Mouse (Mus musculus) ES-Bruce4 (cell line): ENCODE results near the gene Sept3. TPM values are rescaled to one million over a fixed set of nuclear protein-coding genes. Genes with fewer than 3 reads are reported as not detected.

Experiments used
- H3K27ac ChIP-seq: 2 replicates; pipeline ENCODE4 v1.5.1; 2012; ENCODE audit warnings: low read length, inconsistent platforms; ENCODE audit not compliant: insufficient read depth
- H3K27me3 ChIP-seq: 2 replicates; pipeline ENCODE4 v1.6.1; 2012; ENCODE audit warnings: mild to moderate bottlenecking, low read length, inconsistent platforms; ENCODE audit not compliant: control insufficient read depth, poor library complexity, insufficient read depth, severe bottlenecking
- H3K36me3 ChIP-seq: 2 replicates; pipeline ENCODE4 v1.6.1; 2012; ENCODE audit warnings: inconsistent platforms, mild to moderate bottlenecking, low read length, moderate library complexity; ENCODE audit not compliant: control insufficient read depth, poor library complexity, insufficient read depth, severe bottlenecking
- H3K4me1 ChIP-seq: one replicate; pipeline ENCODE4 v1.8.1; 2011; ENCODE audit warnings: low read length; ENCODE audit not compliant: control insufficient read depth, insufficient read depth
- H3K4me3 ChIP-seq: 2 replicates; pipeline ENCODE4 v1.5.1; 2011; ENCODE audit warnings: low read depth, mild to moderate bottlenecking, low read length
- H3K9ac ChIP-seq: 2 replicates; pipeline ENCODE4 v1.6.1; 2012; ENCODE audit warnings: low read depth, mild to moderate bottlenecking, inconsistent platforms; ENCODE audit not compliant: poor library complexity, severe bottlenecking
- H3K9me3 ChIP-seq: replicated peaks from 2 replicates; pipeline ENCODE4 v1.6.1; 2012; ENCODE audit warnings: mild to moderate bottlenecking, low read length, inconsistent platforms; ENCODE audit not compliant: control insufficient read depth, poor library complexity, insufficient read depth, severe bottlenecking
- CTCF ChIP-seq: IDR thresholded peaks from one replicate; pipeline ENCODE4 v1.8.1; 2011; ENCODE audit warnings: low read depth, low read length
- EP300 ChIP-seq: IDR thresholded peaks from 2 replicates; pipeline ENCODE4 v1.6.1; 2011; ENCODE audit warnings: low read depth, low read length; ENCODE audit not compliant: insufficient read depth
- POLR2A ChIP-seq: IDR thresholded peaks from one replicate; pipeline ENCODE4 v1.8.1; 2011; ENCODE audit warnings: low read length; ENCODE audit not compliant: insufficient read depth
- polyA plus RNA-seq: library from polyadenylated mRNA; stranded (reverse); fragments of >200 nt; gene quantifications from 2 replicates; pipeline ENCODE4 v1.2.4, GENCODE M21; 2011; ENCODE audit warnings: low read depth; ENCODE audit not compliant: missing spikeins, insufficient read depth, insufficient read length

Sept3 gene
- polyA plus RNA-seq, 1 experiment, result 9.7 TPM

GRCm38 (mm10) chr15:82277591-82277990 is 2.9 kb downstream of the Sept3 start:
- Histone ChIP-seq H3K9me3 (no peaks in the 10 kb centered on the region), H3K27ac (no peak overlapping the region), H3K36me3 (no peaks in the 10 kb centered on the region), H3K27me3 (0 out of 2 replicates have a peak, but pooled peaks cover 4% of the 10 kb centered on the region), H3K4me3 (no peak overlapping the region), H3K4me1 (peaks cover 4% of the 10 kb centered on the region), H3K9ac (no peak overlapping the region)
- TF ChIP-seq POLR2A, result no peak

- Histone ChIP-seq H3K9ac (no peak overlapping the region), H3K4me3 (no peak overlapping the region), H3K27me3 (no peaks in the 10 kb centered on the region), H3K36me3 (no peaks in the 10 kb centered on the region), H3K27ac (no peak overlapping the region), H3K9me3 (no peaks in the 10 kb centered on the region), H3K4me1 (peaks cover 4% of the 10 kb centered on the region)
- TF ChIP-seq CTCF, result no peak
- TF ChIP-seq POLR2A, result no peak
- TF ChIP-seq EP300, result no peak
Observed at GRCm38 (mm10) chr15:82280638-82281037, 5.9 kb downstream of the Sept3 start.

- TF ChIP-seq POLR2A, result no peak
- no peak for TF ChIP-seq EP300
- TF ChIP-seq CTCF, result no peak
- H3K9ac ChIP-seq, result no peak overlapping the region
- H3K9me3 ChIP-seq, result no peaks in the 10 kb centered on the region
- H3K36me3 ChIP-seq, result no peaks in the 10 kb centered on the region; the same call in 1 of the 2 replicates
- H3K4me1 ChIP-seq, result no peaks in the 10 kb centered on the region
- no peaks in the 10 kb centered on the region for H3K27me3 ChIP-seq
- no peak overlapping the region for H3K4me3 ChIP-seq
- no peak overlapping the region for H3K27ac ChIP-seq
Observed at GRCm38 (mm10) chr15:82286157-82286556, 11.5 kb downstream of the Sept3 start.

- H3K9ac ChIP-seq, result no peak overlapping the region
- peaks cover 2% of the 10 kb centered on the region for H3K4me1 ChIP-seq
- TF ChIP-seq POLR2A (no peak), CTCF (no peak), EP300 (no peak)
- H3K9me3 ChIP-seq, result no peaks in the 10 kb centered on the region
- no peaks in the 10 kb centered on the region; the same call in 1 of the 2 replicates for H3K36me3 ChIP-seq
- no peak overlapping the region for H3K27ac ChIP-seq
- no peaks in the 10 kb centered on the region for H3K27me3 ChIP-seq
- no peak overlapping the region for H3K4me3 ChIP-seq
Observed at GRCm38 (mm10) chr15:82290252-82290651, 15.6 kb downstream of the Sept3 start.

- no peaks in the 10 kb centered on the region; the same call in 1 of the 2 replicates for H3K36me3 ChIP-seq
- H3K27me3 ChIP-seq, result no peaks in the 10 kb centered on the region
- peaks cover 2% of the 10 kb centered on the region for H3K4me1 ChIP-seq
- H3K9ac ChIP-seq, result no peak overlapping the region
- no peak overlapping the region for H3K27ac ChIP-seq
- H3K4me3 ChIP-seq, result no peak overlapping the region
- H3K9me3 ChIP-seq, result no peaks in the 10 kb centered on the region
- no peak for TF ChIP-seq POLR2A
- TF ChIP-seq EP300, result no peak
- no peak for TF ChIP-seq CTCF
Observed at GRCm38 (mm10) chr15:82292851-82293250, 18.2 kb downstream of the Sept3 start.

- H3K9me3 ChIP-seq, result no peaks in the 10 kb centered on the region
- no peak overlapping the region for H3K9ac ChIP-seq
- no peak overlapping the region for H3K27ac ChIP-seq
- no peaks in the 10 kb centered on the region for H3K27me3 ChIP-seq
- H3K4me1 ChIP-seq, result peaks cover 2% of the 10 kb centered on the region
- H3K4me3 ChIP-seq, result no peak overlapping the region
- TF ChIP-seq EP300, result no peak
- no peak for TF ChIP-seq CTCF
- TF ChIP-seq POLR2A, result no peak
- H3K36me3 ChIP-seq, result no peaks in the 10 kb centered on the region; the same call in 1 of the 2 replicates
Observed at GRCm38 (mm10) chr15:82293271-82293711, 18.6 kb downstream of the Sept3 start.
